Mouse (Mus musculus) erythroid progenitor cell, adult 5-6 weeks (primary cell): ENCODE results near the gene Leo1. TPM values are rescaled to one million over a fixed set of nuclear protein-coding genes. Genes with fewer than 3 reads are reported as not detected.

ENCODE experiments used
- ATAC-seq: replicated peaks from 2 replicates; pipeline ENCODE4 v1.8.0; 2016; ENCODE audit warnings: moderate number of reproducible peaks, mild to moderate bottlenecking, moderate TSS enrichment, inconsistent platforms; ENCODE audit not compliant: poor library complexity, low FRiP score, severe bottlenecking
- total RNA-seq, 2 experiments: library from RNA; stranded (forward) in 1 of 2; stranded (reverse) in 1 of 2; fragments of 150-400 nt in 1 of 2; fragments of 186-747, 209-891 nt in 1 of 2; gene quantifications; 2 replicates each; pipeline versions ENCODE4 v1.2.3 to v1.2.4; 2015 to 2017; ENCODE audit warnings: low replicate concordance in 2 of 2

Leo1 gene
- total RNA-seq (2015; ENCODE audit: low replicate concordance) (4.6 and 7.9 TPM in 2 replicates), total RNA-seq (2017; ENCODE audit: low replicate concordance) (9.8 and 17.5 TPM in 2 replicates)

GRCm38 (mm10) chr9:75440796-75441666 lies at the start of gene Leo1:
Gene Leo1 (plus strand): TSS chr9:75441524.
- peak; percentile 86 for ATAC-seq

DNA sequence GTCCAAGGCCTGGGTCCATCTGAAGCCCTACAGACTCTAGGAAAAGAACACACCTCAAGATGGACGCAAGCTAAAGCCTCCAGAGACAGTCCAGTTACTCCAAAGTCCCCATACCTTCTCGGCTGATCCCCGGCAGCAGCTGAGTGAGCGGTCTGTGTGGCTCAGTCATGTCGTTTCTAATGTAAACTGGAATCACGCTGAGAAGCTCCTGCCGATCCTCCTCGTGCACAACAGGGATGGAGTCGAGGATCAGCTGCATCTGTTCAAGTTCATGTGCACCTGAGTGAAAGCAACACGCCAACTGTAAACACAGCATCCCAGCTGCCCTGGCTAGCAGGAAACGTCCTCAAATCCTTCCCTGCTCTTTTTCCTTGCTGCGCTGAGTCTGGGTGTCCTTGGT lies 48.1 kb upstream of the Leo1 start:
- ATAC-seq, result no peak

GRCm38 (mm10) chr9:75395971-75396370 lies 45.4 kb upstream of the Leo1 start:
- no peak for ATAC-seq

- ATAC-seq, result no peak
Measured at GRCm38 (mm10) chr9:75399069-75399468, 42.3 kb upstream of the Leo1 start.

DNA sequence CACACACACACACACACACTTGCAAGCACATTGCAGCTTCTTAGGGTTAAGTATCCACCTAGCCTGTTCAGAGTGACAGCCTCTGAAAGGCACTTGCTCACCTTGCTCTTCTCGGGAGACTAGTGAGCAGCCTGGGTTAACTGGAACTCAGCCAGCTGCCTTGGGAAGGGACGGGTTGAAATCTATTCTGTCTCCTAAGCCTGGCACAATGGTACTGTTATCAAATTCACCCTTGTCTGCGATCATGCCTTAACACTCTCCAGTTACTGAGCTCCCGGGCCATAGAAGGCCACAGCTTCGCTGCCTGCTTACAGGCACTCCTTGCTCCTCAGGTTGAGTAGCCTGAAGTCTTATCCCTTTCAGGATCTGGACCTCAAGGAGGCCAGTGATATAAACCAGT lies 40.7 kb upstream of the Leo1 start:
- no peak for ATAC-seq

- ATAC-seq, result 0 out of 2 replicates have a peak, but pooled peaks have one; percentile 35
Measured at GRCm38 (mm10) chr9:75401593-75402504, 39.5 kb upstream of the Leo1 start.

DNA sequence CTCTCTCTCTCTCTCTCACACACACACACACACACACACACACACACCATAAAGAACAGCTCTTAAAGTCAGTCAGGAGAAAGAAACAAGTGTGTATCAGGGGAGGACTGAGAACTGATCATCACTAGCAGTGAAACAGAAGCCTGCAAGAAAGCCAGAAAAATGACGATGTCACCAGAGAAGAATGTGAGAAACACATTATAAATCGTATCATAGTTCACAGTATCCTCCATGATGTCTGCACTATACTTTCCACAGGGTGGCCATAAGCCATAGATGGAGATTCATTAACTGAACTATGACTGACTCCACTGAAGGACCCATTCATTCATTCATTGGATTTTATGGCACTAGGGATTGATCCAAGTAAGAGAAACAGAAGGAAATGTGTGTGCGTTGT lies 37.8 kb upstream of the Leo1 start:
- ATAC-seq, result no peak

DNA sequence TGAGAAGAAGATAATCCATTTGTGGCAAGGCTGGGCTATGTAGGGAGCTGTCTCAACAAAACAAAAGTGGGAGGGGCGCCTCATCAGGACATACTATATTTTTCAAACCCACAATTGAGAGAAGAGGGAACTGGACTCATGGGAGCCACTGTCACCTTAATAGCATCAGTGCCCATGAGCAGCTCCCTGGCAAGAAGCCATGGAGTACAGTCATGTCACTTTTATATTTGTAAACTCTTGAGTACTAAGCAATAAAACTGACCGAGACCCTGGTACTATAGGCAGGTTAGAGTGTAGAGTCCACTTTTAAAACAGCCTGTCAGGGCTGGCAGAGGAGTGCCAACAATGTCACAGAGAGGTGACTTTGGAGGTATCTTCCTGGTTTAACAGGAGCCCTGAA lies 35.2 kb upstream of the Leo1 start:
- ATAC-seq, result no peak

DNA sequence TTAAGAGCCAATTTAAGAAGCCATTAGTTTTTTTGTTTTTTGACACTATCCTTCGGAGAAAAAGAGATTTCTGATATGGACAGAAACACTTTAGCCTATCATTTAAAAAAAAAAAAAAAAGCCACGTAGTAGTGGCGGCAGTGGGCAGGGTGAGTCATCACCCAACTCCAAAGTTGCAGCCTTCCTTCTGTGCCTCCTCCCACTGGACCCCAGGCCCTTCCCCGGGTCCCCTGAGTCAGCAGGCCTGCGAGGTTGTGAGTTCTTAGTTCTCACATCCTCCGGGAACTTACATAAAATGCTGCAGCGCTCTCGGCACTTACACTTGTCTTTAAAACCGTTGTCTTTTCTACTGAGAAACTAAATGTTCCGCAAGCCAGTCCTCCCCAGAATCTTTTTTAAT lies 33.5 kb upstream of the Leo1 start:
- ATAC-seq, result no peak

DNA sequence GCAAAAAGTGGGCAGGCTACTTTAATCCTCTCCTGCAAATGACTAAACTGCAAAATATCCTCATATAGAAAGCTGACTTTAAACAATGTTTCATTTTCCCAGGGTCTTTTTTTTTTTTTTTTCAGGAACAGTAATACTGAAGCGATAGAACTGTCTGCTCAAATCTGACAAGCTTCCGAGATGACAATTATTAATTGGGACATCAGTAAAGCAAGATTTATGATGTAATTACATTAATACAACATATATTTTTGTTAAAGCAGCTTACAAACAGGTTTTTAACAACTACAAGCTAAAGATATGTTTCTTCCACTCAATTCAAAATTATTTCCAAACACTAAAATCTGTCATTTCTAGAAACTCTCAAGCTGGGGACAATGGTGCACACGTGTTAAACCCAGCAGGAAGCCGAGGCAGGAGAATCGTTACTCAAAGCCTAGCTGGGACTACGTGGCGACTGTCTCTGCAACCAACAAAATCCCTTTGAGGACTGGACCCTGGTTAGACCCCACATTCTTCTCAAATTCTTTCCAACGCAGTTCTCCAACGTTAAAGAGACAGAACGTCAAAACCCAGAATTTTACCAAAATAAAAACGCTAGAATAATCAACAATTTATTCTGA lies 33.0 kb upstream of the Leo1 start:
- ATAC-seq, result no peak

GRCm38 (mm10) chr9:75409031-75409851 lies 32.1 kb upstream of the Leo1 start:
- peak; percentile 53 for ATAC-seq

DNA sequence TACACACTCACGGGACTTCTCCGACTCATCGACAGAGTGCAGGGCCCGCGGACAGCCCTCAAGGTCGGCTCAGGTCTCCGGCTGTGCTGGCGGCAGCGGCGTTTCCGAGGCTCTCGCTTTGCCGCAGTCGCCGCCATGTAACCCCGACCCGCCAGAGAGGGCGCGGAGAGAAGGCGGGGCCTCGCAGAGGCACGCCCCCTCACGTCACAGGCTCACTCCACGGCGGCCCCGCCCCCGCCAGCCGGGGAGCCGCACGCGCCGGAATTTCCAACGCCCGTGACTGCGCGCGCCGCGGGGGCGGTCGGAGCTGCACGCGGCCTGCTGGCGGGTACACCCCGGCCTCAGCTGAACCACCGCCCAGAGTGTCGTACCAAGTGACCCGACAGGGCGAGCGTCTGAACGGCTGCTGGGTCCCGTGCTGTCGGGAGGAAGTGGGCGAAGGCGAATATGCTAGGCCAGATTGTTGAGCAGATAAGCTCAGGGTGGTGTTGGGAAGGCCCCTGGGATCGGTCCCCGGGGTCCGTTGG lies 31.4 kb upstream of the Leo1 start, which contains the start of gene Mapk6:
Mapk6 (minus strand) TSS at position 154 of the 527 bp plus-strand sequence.
- ATAC-seq, result peak; percentile 91

DNA sequence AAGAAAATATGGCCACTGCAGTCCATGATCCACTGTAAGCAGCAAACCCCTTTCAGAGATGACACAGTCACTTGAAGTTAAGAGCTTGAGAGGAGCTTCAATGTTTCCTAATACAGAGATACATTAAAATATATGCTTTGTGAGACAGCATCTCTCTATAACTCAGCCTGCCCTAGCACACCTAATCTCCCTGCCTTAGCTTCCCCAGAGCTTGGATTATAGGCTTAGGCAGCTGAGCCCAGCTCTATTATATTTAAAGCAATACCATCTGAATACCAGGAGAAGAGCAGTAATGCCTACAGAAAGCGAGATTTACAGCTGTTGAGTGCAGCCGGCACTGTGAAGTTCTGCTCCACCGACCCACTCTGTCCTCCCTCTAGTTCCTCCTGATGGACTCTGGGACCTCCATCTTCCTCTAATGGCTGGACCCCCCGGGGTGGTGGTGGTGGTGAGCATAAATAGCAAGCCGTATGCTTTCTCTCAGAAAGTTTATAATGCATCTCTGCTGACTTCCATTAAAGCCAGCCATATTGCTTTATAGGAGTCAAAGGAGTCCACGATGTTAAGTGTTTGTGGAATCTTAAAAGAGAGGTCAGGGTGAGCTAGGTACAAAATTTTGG lies 30.3 kb upstream of the Leo1 start:
- no peak for ATAC-seq

DNA sequence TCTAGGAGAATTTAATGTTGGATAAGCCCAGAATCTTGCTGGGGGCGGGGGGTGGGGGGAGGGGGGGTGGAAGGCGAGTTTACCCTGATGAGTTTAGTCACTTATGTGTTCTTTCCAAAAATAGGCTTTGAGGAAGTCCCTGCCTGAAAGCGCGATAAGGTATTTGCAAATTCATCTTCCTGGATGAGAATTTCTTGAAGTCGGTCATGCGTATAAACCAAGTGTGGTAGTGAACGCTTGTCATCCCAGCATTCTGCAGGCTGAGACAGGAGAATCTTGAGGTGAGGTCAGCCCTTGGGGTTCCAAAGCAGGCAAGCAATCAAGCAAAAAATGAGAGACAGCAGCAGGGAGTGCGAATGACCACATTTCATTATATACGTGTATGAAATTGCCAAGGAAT lies 29.7 kb upstream of the Leo1 start:
- no peak for ATAC-seq

DNA sequence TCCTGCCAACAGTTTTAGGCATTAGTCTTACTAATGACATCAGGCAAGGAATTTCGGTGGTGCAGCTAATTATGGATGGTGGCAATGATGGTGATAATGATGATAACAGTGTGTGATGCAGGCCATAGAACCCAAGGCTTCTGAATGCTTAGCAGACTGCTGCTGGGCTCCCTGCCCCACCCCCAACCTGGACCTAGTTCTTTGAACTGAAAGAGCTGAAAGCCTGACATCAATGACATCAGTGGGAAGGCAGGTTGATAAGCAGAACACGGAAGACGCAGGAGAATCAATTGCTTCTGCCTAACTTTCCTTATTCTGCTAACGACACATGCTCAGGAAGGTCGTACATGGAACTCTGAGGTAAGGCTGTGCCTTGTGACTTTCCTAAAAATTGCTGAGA lies 28.1 kb upstream of the Leo1 start:
- ATAC-seq, result no peak

DNA sequence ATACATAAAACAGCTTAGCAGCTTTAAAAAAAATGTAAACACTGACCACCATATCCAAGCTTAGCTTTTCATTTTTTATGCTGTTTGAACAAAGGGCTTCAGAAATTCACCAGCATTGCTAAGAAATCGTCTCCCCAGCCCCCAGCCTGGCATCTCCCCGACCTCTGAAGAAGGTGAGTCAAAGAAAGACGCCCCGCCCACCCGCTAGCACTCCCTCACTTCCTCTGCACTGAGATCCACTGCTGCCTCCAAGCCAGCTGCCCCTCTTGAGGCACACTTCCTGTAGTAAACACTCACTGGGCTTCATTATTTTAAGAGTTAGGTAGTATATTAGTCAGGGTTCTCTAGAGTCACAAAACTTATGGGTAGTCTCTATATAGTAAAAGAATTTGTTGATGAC lies 27.1 kb upstream of the Leo1 start:
- no peak for ATAC-seq

GRCm38 (mm10) chr9:75422251-75422691 lies 19.1 kb upstream of the Leo1 start:
- ATAC-seq, result no peak

DNA sequence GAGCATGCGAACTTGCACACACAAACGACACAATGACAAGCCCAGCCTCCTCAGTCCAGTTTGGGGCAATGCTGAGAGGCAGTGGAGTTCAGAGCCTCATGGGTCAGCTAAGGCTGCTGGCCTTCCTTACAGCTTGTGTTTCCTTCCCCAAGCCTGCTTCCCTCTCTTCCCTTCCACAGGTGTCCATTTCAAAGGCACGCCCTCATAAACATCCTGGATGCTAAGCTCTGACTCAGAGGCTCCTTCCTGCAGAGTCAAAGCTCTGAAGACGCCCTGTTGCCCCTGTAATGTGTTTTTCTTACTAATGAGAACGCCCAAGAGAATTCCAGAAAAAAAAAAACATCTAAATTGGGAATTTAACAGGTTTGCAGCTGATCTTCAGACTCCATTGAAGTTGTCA lies 17.6 kb upstream of the Leo1 start:
- ATAC-seq, result no peak
